Mouse (Mus musculus): ENCODE data around the gene 1810024B03Rik. TPM values are rescaled to one million over a fixed set of nuclear protein-coding genes. Genes with fewer than 3 reads are reported as not detected.
"Not testable (repeated sequence)": the region's sequence is repeated elsewhere in the genome, so short reads cannot be mapped to it uniquely, and the experiment has no call there.

Gene 1810024B03Rik
- total RNA-seq, 2 experiments from 2014 or later, result not detected

- ATAC-seq (replicated peaks; ENCODE audit: low FRiP score, poor library complexity, severe bottlenecking), result no peak
Observed at GRCm38 (mm10) chr2:127189574-127189973, 18.5 kb downstream of the 1810024B03Rik start.

- peak; percentile 99 for ATAC-seq (replicated peaks; ENCODE audit: low FRiP score, poor library complexity, severe bottlenecking)
Observed at GRCm38 (mm10) chr2:127182598-127183381, 25.3 kb downstream of the 1810024B03Rik start.

- not testable (repeated sequence) for ATAC-seq (replicated peaks; ENCODE audit: low FRiP score, poor library complexity, severe bottlenecking)
Observed at GRCm38 (mm10) chr2:127166261-127166660, 41.8 kb downstream of the 1810024B03Rik start.

GRCm38 (mm10) chr2:127165675-127166074, 42.4 kb downstream of the 1810024B03Rik start:
- no peak for ATAC-seq (replicated peaks; ENCODE audit: low FRiP score, poor library complexity, severe bottlenecking)

- no peak for ATAC-seq (replicated peaks; ENCODE audit: low FRiP score, poor library complexity, severe bottlenecking)
Observed at GRCm38 (mm10) chr2:127145699-127146098, 62.4 kb downstream of the 1810024B03Rik start.

GRCm38 (mm10) chr2:127143158-127144063, 64.7 kb downstream of the 1810024B03Rik start, which contains the start of gene Itpripl1:
TSS of gene Itpripl1 (minus strand) at chr2:127143442.
- peak; percentile 96 for ATAC-seq (replicated peaks; ENCODE audit: low FRiP score, poor library complexity, severe bottlenecking)

- ATAC-seq (replicated peaks; ENCODE audit: low FRiP score, poor library complexity, severe bottlenecking), result peak; percentile 12; the same call in 1 of the 2 replicates
Observed at GRCm38 (mm10) chr2:127142577-127143157, 65.4 kb downstream of the 1810024B03Rik start.

- no peak for ATAC-seq (replicated peaks; ENCODE audit: low FRiP score, poor library complexity, severe bottlenecking)
Observed at GRCm38 (mm10) chr2:127142031-127142430, 66.0 kb downstream of the 1810024B03Rik start.

GRCm38 (mm10) chr2:127140011-127140410, 68.1 kb downstream of the 1810024B03Rik start:
- ATAC-seq (replicated peaks; ENCODE audit: low FRiP score, poor library complexity, severe bottlenecking), result no peak

GRCm38 (mm10) chr2:127139605-127140004, 68.5 kb downstream of the 1810024B03Rik start:
- no peak for ATAC-seq (replicated peaks; ENCODE audit: low FRiP score, poor library complexity, severe bottlenecking)

- no peak for ATAC-seq (replicated peaks; ENCODE audit: low FRiP score, poor library complexity, severe bottlenecking)
Observed at GRCm38 (mm10) chr2:127139094-127139493, 69.0 kb downstream of the 1810024B03Rik start.

- ATAC-seq (replicated peaks; ENCODE audit: low FRiP score, poor library complexity, severe bottlenecking), result no peak
Observed at GRCm38 (mm10) chr2:127138449-127138848, 69.6 kb downstream of the 1810024B03Rik start.

- ATAC-seq (replicated peaks; ENCODE audit: low FRiP score, poor library complexity, severe bottlenecking), result no peak
Observed at GRCm38 (mm10) chr2:127137838-127138420, 70.2 kb downstream of the 1810024B03Rik start.

GRCm38 (mm10) chr2:127136979-127137378, 71.1 kb downstream of the 1810024B03Rik start:
- no peak for ATAC-seq (replicated peaks; ENCODE audit: low FRiP score, poor library complexity, severe bottlenecking)

Other genes with a start within 250 kb of the 1810024B03Rik start
- 3.3 and 5.0 TPM in 2 replicates for gene Ap4e1, start 199.6 kb downstream of the 1810024B03Rik start, total RNA-seq (2015; ENCODE audit: low replicate concordance)
- gene Ap4e1, start 199.6 kb downstream of the 1810024B03Rik start, total RNA-seq (2017; ENCODE audit: low replicate concordance), result 6.6 and 7.7 TPM in 2 replicates
- gene Blvra, start 137.6 kb downstream of the 1810024B03Rik start, total RNA-seq (2015; ENCODE audit: low replicate concordance), result 2.1 and 29.7 TPM in 2 replicates
- gene Blvra, start 137.6 kb downstream of the 1810024B03Rik start, total RNA-seq (2017; ENCODE audit: low replicate concordance), result 18.3 and 26.8 TPM in 2 replicates
- 20.8 and 25.9 TPM in 2 replicates for gene Ncaph, start 74.3 kb downstream of the 1810024B03Rik start, total RNA-seq (2015; ENCODE audit: low replicate concordance)
- gene Ncaph, start 74.3 kb downstream of the 1810024B03Rik start, total RNA-seq (2017; ENCODE audit: low replicate concordance), result 37.4 and 64.0 TPM in 2 replicates
- gene Itpripl1, start 64.8 kb downstream of the 1810024B03Rik start, total RNA-seq (2015; ENCODE audit: low replicate concordance), result 4.8 and 5.2 TPM in 2 replicates
- gene Itpripl1, start 64.8 kb downstream of the 1810024B03Rik start, total RNA-seq (2017; ENCODE audit: low replicate concordance), result 4.4 and 6.1 TPM in 2 replicates
- 25.7 and 44.3 TPM in 2 replicates for gene Snrnp200, start 106 bp upstream of the 1810024B03Rik start, total RNA-seq (2015; ENCODE audit: low replicate concordance)
- gene Snrnp200, start 106 bp upstream of the 1810024B03Rik start, total RNA-seq (2017; ENCODE audit: low replicate concordance), result 45.7 and 55.2 TPM in 2 replicates
- 7.9 and 11.1 TPM in 2 replicates for gene Ciao1, start 39.5 kb upstream of the 1810024B03Rik start, total RNA-seq (2015; ENCODE audit: low replicate concordance)
- 17.4 and 30.4 TPM in 2 replicates for gene Ciao1, start 39.5 kb upstream of the 1810024B03Rik start, total RNA-seq (2017; ENCODE audit: low replicate concordance)
- 8.3 and 15.0 TPM in 2 replicates for gene Tmem127, start 39.6 kb upstream of the 1810024B03Rik start, total RNA-seq (2015; ENCODE audit: low replicate concordance)
- gene Tmem127, start 39.6 kb upstream of the 1810024B03Rik start, total RNA-seq (2017; ENCODE audit: low replicate concordance), result 13.9 and 20.6 TPM in 2 replicates
- 13.2 and 15.4 TPM in 2 replicates for gene Stard7, start 61.9 kb upstream of the 1810024B03Rik start, total RNA-seq (2015; ENCODE audit: low replicate concordance)
- 23.7 and 33.6 TPM in 2 replicates for gene Stard7, start 61.9 kb upstream of the 1810024B03Rik start, total RNA-seq (2017; ENCODE audit: low replicate concordance)
- 3.6 and 5.6 TPM in 2 replicates for gene Dusp2, start 127.9 kb upstream of the 1810024B03Rik start, total RNA-seq (2015; ENCODE audit: low replicate concordance)
- gene Dusp2, start 127.9 kb upstream of the 1810024B03Rik start, total RNA-seq (2017; ENCODE audit: low replicate concordance), result 0.34 and 1.5 TPM in 2 replicates
- not detected in 2 replicates for gene Astl, start 130.4 kb upstream of the 1810024B03Rik start, total RNA-seq (2015; ENCODE audit: low replicate concordance)
- gene Astl, start 130.4 kb upstream of the 1810024B03Rik start, total RNA-seq (2017; ENCODE audit: low replicate concordance), result not detected in 2 replicates
- gene Adra2b, start 154.9 kb upstream of the 1810024B03Rik start, total RNA-seq (2015; ENCODE audit: low replicate concordance), result not detected in 2 replicates
- not detected in 2 replicates for gene Adra2b, start 154.9 kb upstream of the 1810024B03Rik start, total RNA-seq (2017; ENCODE audit: low replicate concordance)
- gene Gpat2, start 216.9 kb upstream of the 1810024B03Rik start, total RNA-seq (2015; ENCODE audit: low replicate concordance), result not detected in 2 replicates
- gene Gpat2, start 216.9 kb upstream of the 1810024B03Rik start, total RNA-seq (2017; ENCODE audit: low replicate concordance), result not detected in 2 replicates
- 12.7 and 21.1 TPM in 2 replicates for gene Fahd2a, start 236.3 kb upstream of the 1810024B03Rik start, total RNA-seq (2015; ENCODE audit: low replicate concordance)
- gene Fahd2a, start 236.3 kb upstream of the 1810024B03Rik start, total RNA-seq (2017; ENCODE audit: low replicate concordance), result 0.42 TPM in 1 of 2 replicates, not detected in the other